Mouse (Mus musculus) embryonic fibroblast, embryonic 13.5 days (primary cell): Measurements from ENCODE around the gene Tmem184a.

Source experiments
- CTCF ChIP-seq: IDR thresholded peaks from 2 replicates; pipeline ENCODE4 v1.5.1; 2011; ENCODE audit warnings: mild to moderate bottlenecking, control low read depth, low read length, moderate library complexity, borderline replicate concordance; ENCODE audit not compliant: insufficient read depth
- POLR2A ChIP-seq: IDR thresholded peaks from 2 replicates; pipeline ENCODE4 v1.6.1; 2011; ENCODE audit warnings: low read depth, mild to moderate bottlenecking, control low read depth, low read length, moderate library complexity

- no peak for TF ChIP-seq POLR2A
- no peak for TF ChIP-seq CTCF
Measured at GRCm38 (mm10) chr5:139818801-139819200, 916 bp downstream of the Tmem184a start.
